Mouse (Mus musculus) MEL (cell line): ENCODE results near the gene Cxcr2. TPM values are rescaled to one million over a fixed set of nuclear protein-coding genes. Genes with fewer than 3 reads are reported as not detected.

ENCODE experiments used
- DNase-seq: peaks from one replicate; pipeline ENCODE4 v3.0.0; 2011; ENCODE audit warnings: low read depth, low spot score
- H3K27ac ChIP-seq: 2 replicates; pipeline ENCODE4 v1.5.1; 2012; ENCODE audit warnings: low read depth, mild to moderate bottlenecking, control low read depth, low read length, moderate library complexity; ENCODE audit not compliant: control insufficient read depth
- H3K27me3 ChIP-seq, 2 experiments: fragments of 150-350 bp in 1 of 2; sonication (generic) in 1 of 2; 2 replicates each; pipeline ENCODE4 v1.6.1; 2012; ENCODE audit warnings: low read length in 2 of 2, mild to moderate bottlenecking in 2 of 2, improper control_type of control experiment in 1 of 2, moderate library complexity in 1 of 2; ENCODE audit not compliant: insufficient read depth in 2 of 2, control insufficient read depth in 1 of 2
- H3K36me3 ChIP-seq, 2 experiments: 2 replicates each; pipeline ENCODE4 v1.6.1; 2012 to 2014; ENCODE audit warnings: low read length in 2 of 2, improper control_type of control experiment in 1 of 2, inconsistent platforms in 1 of 2, mild to moderate bottlenecking in 1 of 2; ENCODE audit not compliant: insufficient read depth in 2 of 2, control insufficient read depth in 1 of 2
- H3K4me1 ChIP-seq, 2 experiments: fragments of 150-350 bp in 1 of 2; sonication (generic) in 1 of 2; 2 replicates each; pipeline ENCODE4 v1.6.1; 2012; ENCODE audit warnings: low read length in 2 of 2, improper control_type of control experiment in 1 of 2, mild to moderate bottlenecking in 1 of 2; ENCODE audit not compliant: insufficient read depth in 2 of 2, control insufficient read depth in 1 of 2
- H3K4me3 ChIP-seq, 2 experiments: fragments of 150-350 bp in 1 of 2; sonication (generic) in 1 of 2; 2 replicates each; pipeline ENCODE4 v1.5.1; 2012; ENCODE audit warnings: low read depth in 2 of 2, low read length in 2 of 2, mild to moderate bottlenecking in 2 of 2, moderate library complexity in 2 of 2, control low read depth in 1 of 2, improper control_type of control experiment in 1 of 2; ENCODE audit not compliant: control insufficient read depth in 1 of 2, insufficient read depth in 1 of 2
- H3K79me2 ChIP-seq: 2 replicates; pipeline ENCODE4 v1.6.1; 2012; ENCODE audit warnings: mild to moderate bottlenecking, low read length, moderate library complexity; ENCODE audit not compliant: control insufficient read depth, poor library complexity, insufficient read depth
- H3K9ac ChIP-seq: 2 replicates; pipeline ENCODE4 v1.6.1; 2012; ENCODE audit warnings: low read depth, mild to moderate bottlenecking, control low read depth, low read length, moderate library complexity; ENCODE audit not compliant: control insufficient read depth, poor library complexity, severe bottlenecking
- H3K9me3 ChIP-seq: fragments of 150-350 bp; sonication (generic); replicated peaks from 2 replicates; pipeline ENCODE4 v1.6.1; 2012; ENCODE audit warnings: mild to moderate bottlenecking, low read length, improper control_type of control experiment, moderate library complexity; ENCODE audit not compliant: insufficient read depth
- BHLHE40 ChIP-seq: IDR thresholded peaks from 2 replicates; pipeline ENCODE4 v1.6.1; 2012; ENCODE audit warnings: low read depth, mild to moderate bottlenecking, inconsistent platforms, low read length, improper control_type of control experiment, borderline replicate concordance
- CTCF ChIP-seq, 3 experiments: IDR thresholded peaks in 2 of 3; conservative IDR thresholded peaks in 1 of 3; 2 replicates each; pipeline ENCODE4 v1.5.1; 2011 to 2012; ENCODE audit warnings: low read length in 3 of 3, low read depth in 2 of 3, mild to moderate bottlenecking in 2 of 3, improper control_type of control experiment in 1 of 3, inconsistent platforms in 1 of 3, mixed read lengths in 1 of 3, moderate library complexity in 1 of 3; ENCODE audit not compliant: control insufficient read depth in 1 of 3, insufficient read depth in 1 of 3, poor library complexity in 1 of 3, severe bottlenecking in 1 of 3
- E2F4 ChIP-seq: IDR thresholded peaks from 2 replicates; pipeline ENCODE4 v1.6.1; 2011; ENCODE audit warnings: low read depth, low read length, improper control_type of control experiment, borderline replicate concordance
- EP300 ChIP-seq, 2 experiments: IDR thresholded peaks; 2 replicates each; pipeline ENCODE4 v1.6.1; 2011; ENCODE audit warnings: improper control_type of control experiment in 2 of 2, low read length in 2 of 2, low read depth in 1 of 2, mild to moderate bottlenecking in 1 of 2
- ETS1 ChIP-seq: IDR thresholded peaks from 2 replicates; pipeline ENCODE4 v1.6.1; 2012; ENCODE audit warnings: low read depth, mild to moderate bottlenecking, inconsistent platforms, low read length, improper control_type of control experiment, moderate library complexity
- GABPA ChIP-seq: IDR thresholded peaks from 2 replicates; pipeline ENCODE4 v1.6.1; 2012; ENCODE audit warnings: low read depth, mild to moderate bottlenecking, inconsistent platforms, low read length, improper control_type of control experiment, moderate library complexity
- HCFC1 ChIP-seq: IDR thresholded peaks from 2 replicates; pipeline ENCODE4 v1.6.1; 2012; ENCODE audit warnings: low read depth, mild to moderate bottlenecking, inconsistent platforms, low read length, improper control_type of control experiment, moderate library complexity
- JUND ChIP-seq: IDR thresholded peaks from 2 replicates; pipeline ENCODE4 v1.6.1; 2011; ENCODE audit warnings: low read depth, mild to moderate bottlenecking, improper control_type of control experiment, low read length
- KAT2A ChIP-seq: conservative IDR thresholded peaks from 2 replicates; pipeline ENCODE4 v1.6.1; 2012; ENCODE audit warnings: low read depth, low read length, improper control_type of control experiment, inconsistent platforms
- MAFK ChIP-seq: IDR thresholded peaks from 2 replicates; pipeline ENCODE4 v1.6.1; 2011; ENCODE audit warnings: low read depth, mild to moderate bottlenecking, low read length, improper control_type of control experiment, borderline replicate concordance
- MAX ChIP-seq: IDR thresholded peaks from 2 replicates; pipeline ENCODE4 v1.6.1; 2011; ENCODE audit warnings: low read length, improper control_type of control experiment
- MEF2A ChIP-seq: IDR thresholded peaks from 2 replicates; pipeline ENCODE4 v1.6.1; 2014; ENCODE audit warnings: low read depth, mild to moderate bottlenecking, inconsistent platforms, low read length, improper control_type of control experiment; ENCODE audit not compliant: poor library complexity, insufficient replicate concordance, severe bottlenecking; ENCODE audit errors: extremely low read depth
- MXI1 ChIP-seq: IDR thresholded peaks from 2 replicates; pipeline ENCODE4 v1.6.1; 2011; ENCODE audit warnings: mild to moderate bottlenecking, low read depth, low read length, improper control_type of control experiment
- MYB ChIP-seq: IDR thresholded peaks from 2 replicates; pipeline ENCODE4 v1.6.1; 2011; ENCODE audit warnings: mild to moderate bottlenecking, low read depth, low read length, improper control_type of control experiment
- NELFE ChIP-seq: IDR thresholded peaks from 2 replicates; pipeline ENCODE4 v1.6.1; 2011; ENCODE audit warnings: low read depth, low read length, improper control_type of control experiment
- POLR2AphosphoS5 ChIP-seq: IDR thresholded peaks from 2 replicates; pipeline ENCODE4 v1.6.1; 2012; ENCODE audit warnings: low read depth, borderline replicate concordance, mild to moderate bottlenecking, inconsistent platforms, low read length, moderate library complexity, mixed read lengths
- RAD21 ChIP-seq: IDR thresholded peaks from 2 replicates; pipeline ENCODE4 v1.6.1; 2011; ENCODE audit warnings: mild to moderate bottlenecking, low read depth, low read length, improper control_type of control experiment
- SIN3A ChIP-seq: IDR thresholded peaks from 2 replicates; pipeline ENCODE4 v1.6.1; 2012; ENCODE audit warnings: low read length, improper control_type of control experiment, inconsistent platforms
- SMC3 ChIP-seq: IDR thresholded peaks from 2 replicates; pipeline ENCODE4 v1.6.1; 2011; ENCODE audit warnings: low read depth, low read length, improper control_type of control experiment
- TBP ChIP-seq: IDR thresholded peaks from 2 replicates; pipeline ENCODE4 v1.8.0; 2011; ENCODE audit warnings: low read depth, low read length, improper control_type of control experiment
- TCF12 ChIP-seq: IDR thresholded peaks from 2 replicates; pipeline ENCODE4 v1.6.1; 2014; ENCODE audit warnings: low read depth, mild to moderate bottlenecking, inconsistent platforms, low read length, improper control_type of control experiment, moderate library complexity
- UBTF ChIP-seq: IDR thresholded peaks from 2 replicates; pipeline ENCODE4 v1.6.1; 2012; ENCODE audit warnings: low read depth, mild to moderate bottlenecking, inconsistent platforms, low read length, improper control_type of control experiment, moderate library complexity, borderline replicate concordance; ENCODE audit not compliant: insufficient read depth
- USF1 ChIP-seq: IDR thresholded peaks from 2 replicates; pipeline ENCODE4 v1.6.1; 2014; ENCODE audit warnings: low read depth, mild to moderate bottlenecking, inconsistent platforms, low read length, improper control_type of control experiment, moderate library complexity
- ZC3H11A ChIP-seq: IDR thresholded peaks from 2 replicates; pipeline ENCODE4 v1.6.1; 2012; ENCODE audit warnings: low read depth, mild to moderate bottlenecking, inconsistent platforms, low read length, improper control_type of control experiment
- ZKSCAN1 ChIP-seq: IDR thresholded peaks from 2 replicates; pipeline ENCODE4 v1.6.1; 2012; ENCODE audit warnings: low read depth, mild to moderate bottlenecking, inconsistent platforms, low read length, improper control_type of control experiment, moderate library complexity
- ZNF384 ChIP-seq: IDR thresholded peaks from 2 replicates; pipeline ENCODE4 v1.6.1; 2012; ENCODE audit warnings: low read depth, mild to moderate bottlenecking, inconsistent platforms, low read length, improper control_type of control experiment
- polyA plus RNA-seq, 2 experiments: library from polyadenylated mRNA; stranded (reverse) in 1 of 2; unstranded in 1 of 2; fragments of >175 nt in 1 of 2; fragments of >200 nt in 1 of 2; gene quantifications; 2 replicates each; pipeline versions ENCODE4 v1.2.1 to v1.2.4; 2012; ENCODE audit warnings: low replicate concordance in 2 of 2, low read depth in 1 of 2; ENCODE audit not compliant: insufficient read length in 2 of 2, insufficient read depth in 1 of 2, missing spikeins in 1 of 2
- total RNA-seq: library from RNA; depleted of rRNA; stranded (reverse); fragments of 300-350 nt; gene quantifications from 2 replicates; pipeline ENCODE4 v1.2.3, GENCODE M21; 2012

Gene Cxcr2
- total and polyA plus RNA-seq, 3 experiments = 0.11 to 0.92 TPM; not detected in 1

DNA sequence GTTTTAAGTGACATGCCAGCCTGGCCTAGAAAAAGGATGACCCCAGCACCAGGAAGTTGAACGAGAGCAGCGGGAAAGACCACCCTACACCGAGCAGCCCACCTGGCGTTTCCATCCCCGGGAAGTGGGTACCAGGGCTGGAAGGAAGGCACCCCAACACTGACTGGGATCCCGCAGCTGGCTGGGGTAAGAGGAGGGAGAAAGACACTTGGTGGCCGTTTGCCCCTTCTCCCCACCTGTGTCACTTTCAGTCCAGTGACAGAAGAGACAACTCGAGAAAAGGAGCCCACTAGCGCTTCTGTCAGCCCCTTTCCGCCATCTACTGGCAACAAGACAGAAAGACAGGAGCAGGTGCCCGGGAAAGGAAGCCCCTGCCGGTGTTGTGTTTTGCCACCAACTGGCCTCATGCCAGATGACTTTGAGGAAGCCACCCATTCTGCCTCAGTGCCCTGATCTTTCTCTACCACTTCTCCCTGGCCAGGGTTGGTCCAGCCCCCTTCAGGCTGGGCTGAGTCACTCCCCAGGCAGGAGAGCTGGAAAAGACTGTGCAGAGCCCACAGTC is 28.7 kb upstream of the Cxcr2 start, which contains the start of gene Rufy4:
Gene Rufy4 (plus strand): TSS at position 551 of the 562 bp plus-strand sequence.
- DNase-seq = peak; percentile 92
- Histone ChIP-seq H3K36me3 (no peaks in the 10 kb centered on the region), H3K4me1 (no peaks in the 10 kb centered on the region), H3K27me3 (no peaks in the 10 kb centered on the region), H3K27ac (no peak within 1 kb of the TSS), H3K9ac (peak within 1 kb of the TSS; percentile 24; the same call in 1 of the 2 replicates), H3K4me3 (peak within 1 kb of the TSS; percentile 49 to 50), H3K9me3 (no peaks in the 10 kb centered on the region), H3K79me2 (no peaks in the 10 kb centered on the region)
- peak; percentile 28; the same call in 1 of the 2 replicates for TF ChIP-seq MAX
- TF ChIP-seq EP300 (IDR thresholded peaks at IDR 0.05; ENCODE audit: low read depth in 1 of 2, low read length in 2 of 2) = 0 out of 4 replicates have a peak, but pooled peaks of 1 of the 2 experiments have one; percentile 2
- peak; percentile 29; the same call in 1 of the 2 replicates for TF ChIP-seq JUND
- TF ChIP-seq RAD21 = peak; percentile 64
- TF ChIP-seq MXI1 = no peak
- TF ChIP-seq ZC3H11A = peak; percentile 25; the same call in 1 of the 2 replicates
- no peak for TF ChIP-seq BHLHE40
- TF ChIP-seq CTCF (IDR thresholded peaks at IDR 0.05 in 2 of 3, conservative IDR thresholded peaks at IDR 0.05 in 1 of 3; ENCODE audit: control insufficient read depth in 1 of 3, insufficient read depth in 1 of 3, low read depth in 2 of 3, low read length in 3 of 3, poor library complexity in 1 of 3, severe bottlenecking in 1 of 3) = peak; percentile 66 to 74 (median 72)
- TF ChIP-seq SIN3A = peak; percentile 66; the same call in 1 of the 2 replicates
- TF ChIP-seq E2F4 = peak; percentile 54; the same call in 1 of the 2 replicates
- TF ChIP-seq HCFC1 = peak; percentile 15; the same call in 1 of the 2 replicates
- 0 out of 2 replicates have a peak, but pooled peaks have one; percentile 10 for TF ChIP-seq TCF12
- TF ChIP-seq MYB = no peak
- no peak for TF ChIP-seq KAT2A
- TF ChIP-seq ZKSCAN1 = no peak
- TF ChIP-seq SMC3 = peak; percentile 62
- TF ChIP-seq POLR2AphosphoS5 = no peak
- TF ChIP-seq TBP = 0 out of 2 replicates have a peak, but pooled peaks have one; percentile 28

DNA sequence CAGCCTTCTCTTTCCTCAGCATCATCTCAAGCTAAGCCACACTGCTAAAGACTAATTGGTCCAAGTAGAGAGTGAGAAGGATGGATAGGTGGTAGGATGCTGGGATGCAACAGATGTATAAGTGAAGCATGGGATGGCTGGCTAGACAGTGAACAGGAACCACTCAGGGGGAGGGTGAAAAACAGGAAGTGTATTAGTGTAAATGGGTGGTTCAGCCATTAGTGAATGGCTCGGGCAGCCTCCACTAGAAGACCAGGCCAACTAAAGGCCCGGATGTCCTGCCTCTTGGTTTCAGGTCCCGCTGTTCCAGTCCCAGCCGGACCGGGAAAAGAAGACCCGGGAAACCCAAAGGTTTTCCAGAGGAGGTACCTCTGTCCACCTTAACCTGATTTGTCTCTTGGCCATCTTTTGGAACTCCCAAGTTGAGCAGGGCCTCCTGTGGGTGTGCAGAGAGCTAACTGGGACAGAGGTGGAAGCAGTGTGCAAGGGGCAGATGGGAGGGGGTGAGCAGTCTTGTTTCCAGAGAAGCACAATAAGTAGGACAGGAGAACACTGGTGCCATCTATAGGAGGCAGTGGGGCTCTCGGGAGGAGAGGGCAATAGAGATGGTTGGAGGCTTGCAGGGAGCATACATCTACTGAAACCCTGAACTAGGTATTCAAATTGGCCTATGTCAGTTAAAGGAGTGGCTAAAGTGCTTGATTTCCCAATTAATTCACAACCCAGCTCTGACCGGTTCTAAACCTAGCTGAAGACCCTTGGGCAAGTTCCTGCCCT is 22.7 kb upstream of the Cxcr2 start:
- H3K9me3 ChIP-seq = no peaks in the 10 kb centered on the region
- TF ChIP-seq ZKSCAN1 = no peak
- TF ChIP-seq EP300 (IDR thresholded peaks at IDR 0.05; ENCODE audit: low read depth in 1 of 2, low read length in 2 of 2) = no peak
- TF ChIP-seq KAT2A = no peak
- no peak for TF ChIP-seq MAFK
- no peak for TF ChIP-seq CTCF (IDR thresholded peaks at IDR 0.05 in 2 of 3, conservative IDR thresholded peaks at IDR 0.05 in 1 of 3; ENCODE audit: control insufficient read depth in 1 of 3, insufficient read depth in 1 of 3, low read depth in 2 of 3, low read length in 3 of 3, poor library complexity in 1 of 3, severe bottlenecking in 1 of 3)
- TF ChIP-seq JUND = no peak
- no peak for TF ChIP-seq ETS1
- TF ChIP-seq SMC3 = no peak
- no peak for TF ChIP-seq UBTF
- no peak for TF ChIP-seq MXI1
- TF ChIP-seq USF1 = no peak
- TF ChIP-seq GABPA = no peak
- TF ChIP-seq MYB = no peak
- no peak for TF ChIP-seq MEF2A
- TF ChIP-seq HCFC1 = no peak
- TF ChIP-seq NELFE = no peak
- no peak for TF ChIP-seq ZNF384
- DNase-seq = no peak

More for the DNA sequence above, 22.7 kb upstream of the Cxcr2 start:
- Histone ChIP-seq H3K36me3 (0 out of 4 replicates have a peak, but pooled peaks cover 0 to 2% of the 10 kb centered on the region in 2 experiments), H3K27me3 (no peaks in the 10 kb centered on the region), H3K79me2 (no peaks in the 10 kb centered on the region), H3K4me1 (peaks cover 0 to 12% of the 10 kb centered on the region in 2 experiments; a peak in 2 of 4 replicates), H3K4me3 (no peak overlapping the region), H3K27ac (no peak overlapping the region), H3K9ac (no peak overlapping the region)
